19 mouse cellular contexts compared by ENCODE assay signal in the genomic region with DNA sequence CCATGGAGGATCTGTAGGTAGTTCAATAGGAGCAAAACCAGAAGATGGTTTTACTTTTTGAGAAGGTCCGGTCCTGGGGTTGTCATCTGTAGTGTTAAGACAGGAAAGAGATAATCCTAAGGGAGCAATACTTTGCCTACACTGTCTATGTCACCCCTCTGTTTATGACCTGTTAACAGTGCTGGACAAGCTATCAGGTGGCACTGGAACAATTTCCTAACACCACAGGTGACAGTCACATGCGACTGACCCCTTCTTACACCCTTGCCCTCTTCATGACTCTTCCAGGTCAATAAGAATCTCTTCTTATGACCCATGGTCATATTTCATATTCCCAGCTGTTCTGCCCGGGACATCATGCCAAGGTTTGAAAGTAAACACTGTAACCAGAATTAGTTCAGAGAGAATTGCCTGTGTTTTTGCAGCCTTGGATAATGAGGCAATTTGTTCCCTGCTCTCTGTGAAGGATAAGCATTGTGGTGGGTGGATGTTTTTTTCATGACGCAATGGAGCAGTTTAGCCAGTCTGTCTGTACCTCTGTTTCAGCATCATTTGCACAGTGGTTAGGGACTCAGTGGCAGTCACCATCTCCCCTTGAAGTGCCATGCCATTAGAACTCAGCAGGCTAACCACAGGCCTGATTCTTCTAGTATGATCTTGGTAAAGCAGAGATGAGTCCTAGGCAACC.
A peak's percentile ranks its signal among the peaks of the same experiment; 100 is the strongest.
DNase-seq lines count a peak whose midpoint lies in the region; ATAC-seq lines count a peak whose summit lies in the region.
"Had no signal": no experiment of that assay in that cellular context is flagged by ENCODE, and none has a peak within 500 bp of the region (broad histone marks: within the 10 kb centered on the region; RNA-seq: fewer than 3 reads in every experiment).

No protein-coding gene starts in this region.

- WGBS in heart, embryonic 11.5 days (ENCODE audit: insufficient replicate concordance), result 77% methylated on average over 4 of the region's 4 CpGs
- WGBS in kidney, embryonic 16.5 days, result 75% methylated on average over 4 of the region's 4 CpGs

- no peak overlapping the region for H3K4me3 ChIP-seq in heart, embryonic 11.5 days (ENCODE audit: low read depth, low read length)
- no peak overlapping the region for H3K4me3 ChIP-seq in kidney, embryonic 16.5 days (ENCODE audit: low read length)
- H3K4me3 ChIP-seq: embryonic facial prominence, embryonic 13.5 days; forebrain, embryonic 13.5 days; hindbrain, embryonic 15.5 days; neural tube, embryonic 12.5 days had no signal

- DNase-seq in heart, adult 18-20 months, result peak; percentile 16 to 17
- peak; percentile 74 for DNase-seq in Muller cell, postnatal 12 days (ENCODE audit: inconsistent ontology term)
- peak; percentile 31 for DNase-seq in brain, adult 2 months (ENCODE audit: low read depth, low spot score)
- DNase-seq in lung, postnatal 14 days, result peak; percentile 11
- no peak for DNase-seq in right cerebral cortex, postnatal 4 days
- no peak for DNase-seq in layer of hippocampus, adult 8-10 months (ENCODE audit: low spot score in 2 of 2)
- DNase-seq: B cell, adult 2 months; cerebellum, adult 11-12 months; cerebellum, postnatal 10 days; kidney, adult 2 months; kidney, postnatal 14 days; midbrain, embryonic 14.5 days had no signal

- ATAC-seq in heart, embryonic 11.5 days (replicated peaks; ENCODE audit: insufficient number of reproducible peaks, low FRiP score, low TSS enrichment), result no peak
- ATAC-seq in kidney, embryonic 16.5 days (ENCODE audit: low FRiP score, low TSS enrichment), result no peak
- ATAC-seq: forebrain, embryonic 13.5 days had no signal

- H3K36me3 ChIP-seq in heart, embryonic 11.5 days (ENCODE audit: control insufficient read depth, insufficient read depth, low read length), result no peaks in the 10 kb centered on the region
- no peaks in the 10 kb centered on the region for H3K36me3 ChIP-seq in kidney, embryonic 16.5 days (ENCODE audit: insufficient read depth, low read length)
- H3K36me3 ChIP-seq: embryonic facial prominence, embryonic 13.5 days; hindbrain, embryonic 15.5 days; neural tube, embryonic 12.5 days had no signal

- no peak overlapping the region for H3K4me2 ChIP-seq in heart, embryonic 11.5 days
- no peak overlapping the region for H3K4me2 ChIP-seq in kidney, embryonic 16.5 days (replicated peaks; ENCODE audit: low read depth, low read length)
- H3K4me2 ChIP-seq: embryonic facial prominence, embryonic 13.5 days; forebrain, embryonic 13.5 days; hindbrain, embryonic 15.5 days; neural tube, embryonic 12.5 days had no signal

- no peak overlapping the region for H3K9ac ChIP-seq in heart, embryonic 11.5 days (ENCODE audit: low read depth, low read length)
- H3K9ac ChIP-seq in kidney, embryonic 16.5 days (replicated peaks; ENCODE audit: low read length), result no peak overlapping the region
- H3K9ac ChIP-seq: embryonic facial prominence, embryonic 13.5 days; forebrain, embryonic 13.5 days; hindbrain, embryonic 15.5 days; liver, embryonic 14.5 days; neural tube, embryonic 12.5 days had no signal

- no peaks in the 10 kb centered on the region for H3K27me3 ChIP-seq in heart, embryonic 11.5 days (ENCODE audit: control insufficient read depth, insufficient read depth, low read length)
- H3K27me3 ChIP-seq in kidney, embryonic 16.5 days (ENCODE audit: insufficient read depth, low read length), result no peaks in the 10 kb centered on the region
- H3K27me3 ChIP-seq: embryonic facial prominence, embryonic 13.5 days; forebrain, embryonic 13.5 days; hindbrain, embryonic 15.5 days; neural tube, embryonic 12.5 days had no signal

- no peaks in the 10 kb centered on the region; the same call in 1 of the 2 replicates for H3K4me1 ChIP-seq in heart, embryonic 11.5 days (ENCODE audit: control insufficient read depth, insufficient read depth, low read length)
- peaks cover 6% of the 10 kb centered on the region; the same call in 1 of the 2 replicates for H3K4me1 ChIP-seq in kidney, embryonic 16.5 days (ENCODE audit: insufficient read depth, low read length)
- H3K4me1 ChIP-seq: forebrain, embryonic 13.5 days had no signal

- H3K9me3 ChIP-seq in heart, embryonic 11.5 days (replicated peaks; ENCODE audit: control insufficient read depth, low read length), result no peaks in the 10 kb centered on the region
- H3K9me3 ChIP-seq in kidney, embryonic 16.5 days (ENCODE audit: low read length), result no peaks in the 10 kb centered on the region
- H3K9me3 ChIP-seq: embryonic facial prominence, embryonic 13.5 days; forebrain, embryonic 13.5 days; hindbrain, embryonic 15.5 days; neural tube, embryonic 12.5 days had no signal

- H3K27ac ChIP-seq in heart, embryonic 11.5 days (ENCODE audit: low read depth, low read length), result no peak overlapping the region
- no peak overlapping the region for H3K27ac ChIP-seq in kidney, embryonic 16.5 days (ENCODE audit: low read length)
- H3K27ac ChIP-seq: embryonic facial prominence, embryonic 13.5 days; forebrain, embryonic 13.5 days; hindbrain, embryonic 15.5 days; liver, embryonic 14.5 days; neural tube, embryonic 12.5 days had no signal

Comparison
In these comparisons a context has a peak if more than half of its experiments do, and no peak if none do; other contexts are left out.
1. DNase-seq: peak in heart, adult 18-20 months (2 of 2), Muller cell, postnatal 12 days (single experiment), brain, adult 2 months (single experiment) and lung, postnatal 14 days (single experiment); none in right cerebral cortex, postnatal 4 days (single experiment) and layer of hippocampus, adult 8-10 months (0 of 2).